Mouse (Mus musculus) heart, adult 10 weeks (tissue): ENCODE measurements around the gene 4922502D21Rik. TPM values are rescaled to one million over a fixed set of nuclear protein-coding genes. Genes with fewer than 3 reads are reported as not detected.

ENCODE experiments used
- polyA plus RNA-seq: library from polyadenylated mRNA; stranded (reverse); fragments of 350-450 nt; fragmentation: Illumina TruSeq; extraction: RNeasy Lipid Tissue Mini Kit (QIAGEN cat#74804); gene quantifications from one replicate; pipeline ENCODE4 v1.2.3, GENCODE M21; 2014; ENCODE audit warnings: low read depth, low replicate concordance

Gene 4922502D21Rik
- not detected for polyA plus RNA-seq

DNA sequence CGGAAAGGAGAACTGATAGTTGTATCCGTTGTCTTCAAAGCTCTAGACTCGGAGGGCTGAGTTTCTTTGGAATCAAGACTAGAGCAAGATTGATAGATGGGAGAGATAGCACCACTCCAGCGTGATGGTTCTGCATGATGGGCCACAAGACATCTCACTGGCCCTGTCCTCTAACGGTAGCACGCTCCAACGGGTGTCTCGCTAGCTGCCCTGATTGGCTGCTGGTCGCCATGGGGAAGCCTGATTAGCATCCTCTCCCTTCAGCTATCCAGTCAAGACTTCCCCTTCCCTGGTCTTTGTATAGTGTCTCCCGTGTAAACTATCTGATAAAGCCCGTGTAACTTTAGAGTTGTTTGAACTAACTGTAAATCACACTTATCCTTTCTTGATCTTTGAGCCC lies at the start of gene 4922502D21Rik:
4922502D21Rik (minus strand) TSS at position 187 of the 400 bp plus-strand sequence.

DNA sequence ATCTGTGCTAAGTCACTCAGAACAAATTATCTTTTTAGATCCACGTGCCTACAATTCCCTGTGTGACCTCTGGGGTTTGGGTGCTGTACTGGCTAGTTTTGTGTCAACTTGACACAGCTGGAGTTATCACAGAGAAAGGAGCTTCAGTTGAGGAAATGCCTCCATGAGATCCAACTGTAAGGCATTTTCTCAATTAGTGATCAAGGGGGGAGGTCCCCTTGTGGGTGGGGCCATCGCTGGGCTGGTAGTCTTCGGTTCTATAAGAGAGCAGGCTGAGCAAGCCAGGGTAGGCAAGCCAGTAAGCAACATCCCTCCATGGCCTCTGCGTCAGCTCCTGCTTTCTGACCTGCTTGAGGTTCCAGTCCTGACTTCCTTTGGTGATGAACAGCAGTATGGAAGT lies 10.8 kb upstream of the 4922502D21Rik start, which contains the start of gene Clec12a:
Clec12a (plus strand) TSS at position 301 of the 400 bp plus-strand sequence.

DNA sequence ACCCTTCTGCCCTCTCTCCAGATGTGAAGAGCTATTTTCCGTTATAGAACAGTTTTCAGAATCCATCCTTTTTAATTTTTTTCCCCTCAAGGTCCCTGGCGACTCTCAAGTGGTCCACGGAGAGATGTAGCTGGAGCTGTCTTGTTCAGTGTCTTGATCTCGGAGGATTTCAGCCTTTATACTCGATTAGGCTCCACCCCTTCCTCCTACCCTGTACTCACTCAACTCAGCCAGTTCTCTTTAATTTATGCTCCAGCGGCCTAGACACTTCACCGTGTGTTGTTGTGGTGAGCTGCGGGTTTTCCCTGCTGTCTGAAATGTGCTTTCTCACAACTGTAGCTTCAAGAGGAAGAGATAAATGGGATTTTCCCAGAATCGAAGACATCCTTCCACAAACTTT lies 56.4 kb downstream of the 4922502D21Rik start, which contains the start of gene Cd69:
Cd69 (minus strand) TSS at position 217 of the 400 bp plus-strand sequence.

Other genes with a start within 250 kb of the 4922502D21Rik start
- 0.29 TPM for gene Clec2e, start 230.9 kb downstream of the 4922502D21Rik start, polyA plus RNA-seq
- 37.2 TPM for gene Clec2d, start 151.2 kb downstream of the 4922502D21Rik start, polyA plus RNA-seq
- not detected for gene Cd69, start 56.4 kb downstream of the 4922502D21Rik start, polyA plus RNA-seq
- 1.8 TPM for gene Clec12a, start 10.9 kb upstream of the 4922502D21Rik start, polyA plus RNA-seq
- gene Clec12b, start 54.1 kb upstream of the 4922502D21Rik start, polyA plus RNA-seq: 2.3 TPM
- gene Clec1b, start 65.5 kb upstream of the 4922502D21Rik start, polyA plus RNA-seq: 0.65 TPM
- not detected for gene Clec9a, start 77.1 kb upstream of the 4922502D21Rik start, polyA plus RNA-seq
- 8.4 TPM for gene Clec1a, start 120.2 kb upstream of the 4922502D21Rik start, polyA plus RNA-seq
- gene Olr1, start 175.4 kb upstream of the 4922502D21Rik start, polyA plus RNA-seq: not detected
- not detected for gene Tmem52b, start 180.8 kb upstream of the 4922502D21Rik start, polyA plus RNA-seq
- gene Gabarapl1, start 201.4 kb upstream of the 4922502D21Rik start, polyA plus RNA-seq: 130 TPM
- gene Klre1, start 246.1 kb upstream of the 4922502D21Rik start, polyA plus RNA-seq: not detected